Mouse (Mus musculus) layer of hippocampus, postnatal 14 days (tissue): ENCODE measurements around the gene Nat8f4. TPM values are rescaled to one million over a fixed set of nuclear protein-coding genes. Genes with fewer than 3 reads are reported as not detected.
"Not testable (repeated sequence)": the region's sequence is repeated elsewhere in the genome, so short reads cannot be mapped to it uniquely, and the experiment has no call there.

ENCODE experiments used
- DNase-seq, 2 experiments: peaks; one replicate each; pipeline ENCODE4 v3.0.0; 2021 to 2022; ENCODE audit warnings: low spot score in 2 of 2, mixed read lengths in 1 of 2
- long read RNA-seq, 2 experiments: library from polyadenylated mRNA; stranded (forward); transcript quantifications; one replicate each; pipeline ENCODE4 v2.0.0; 2021
- total RNA-seq, 2 experiments: library from RNA; stranded (reverse); gene quantifications; 2 replicates each; pipeline ENCODE4 v1.2.3; 2021

The Nat8f4 gene
- total RNA-seq = 1 to 10 TPM; 4.6 to 5.5 TPM
- long read RNA-seq, experiment 1, partial matches to known transcripts = 0 of 2 reads
- long read RNA-seq, experiment 1, other reads (novel, unspliced or antisense) = 1 of 2 reads
- long read RNA-seq, experiment 2, partial matches to known transcripts = 0 of 7 reads
- long read RNA-seq, experiment 2, other reads (novel, unspliced or antisense) = 3 of 7 reads

- peak; percentile 76 to 80 for DNase-seq
Observed at GRCm38 (mm10) chr6:85904642-85905061, at the start of gene Nat8f4. Gene Nat8f4, minus strand, starts transcription at chr6:85904884.

DNA sequence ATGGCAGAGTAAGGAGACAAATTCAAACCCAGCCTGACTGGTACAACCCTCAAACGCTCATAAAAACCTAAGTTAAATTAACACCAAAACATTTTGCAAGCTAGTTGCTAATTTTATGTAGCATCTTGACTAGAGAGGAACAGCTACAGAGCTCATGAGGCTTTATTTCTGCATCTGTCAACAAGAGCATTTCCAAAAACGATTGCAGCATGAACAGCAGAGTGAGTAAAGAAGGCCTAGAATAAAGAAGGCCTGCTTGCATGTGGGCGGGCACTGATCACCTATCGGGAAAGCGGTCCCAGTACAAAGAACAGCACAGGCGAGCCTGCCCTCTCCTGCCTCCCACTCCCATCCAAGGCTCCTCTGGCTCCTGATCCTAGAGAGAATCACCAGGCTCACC lies 43.9 kb upstream of the Nat8f4 start:
- DNase-seq = peak in 1 of 2 experiments; percentile 52

DNA sequence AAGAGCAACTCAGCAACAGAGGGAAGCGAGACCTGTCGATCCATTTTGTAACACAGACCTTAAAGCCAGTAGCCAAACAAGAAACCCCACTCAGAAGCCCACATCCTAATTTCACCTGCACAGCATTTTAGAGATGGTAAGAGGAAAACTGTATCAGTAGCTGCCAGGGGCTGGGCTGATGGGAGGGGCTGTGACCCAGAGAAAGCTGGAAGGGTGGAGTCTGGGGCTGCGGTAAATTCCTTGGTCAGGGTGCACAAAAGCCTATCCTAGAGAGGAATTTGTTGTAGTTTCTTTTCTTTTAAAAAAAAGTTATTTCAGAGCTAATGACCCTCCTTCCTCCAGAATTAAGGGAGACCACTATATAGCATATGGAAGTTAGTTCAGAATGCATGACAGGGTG lies 37.8 kb upstream of the Nat8f4 start:
- DNase-seq = no peak

GRCm38 (mm10) chr6:85938701-85939100 lies 34.0 kb upstream of the Nat8f4 start:
- DNase-seq = no peak

DNA sequence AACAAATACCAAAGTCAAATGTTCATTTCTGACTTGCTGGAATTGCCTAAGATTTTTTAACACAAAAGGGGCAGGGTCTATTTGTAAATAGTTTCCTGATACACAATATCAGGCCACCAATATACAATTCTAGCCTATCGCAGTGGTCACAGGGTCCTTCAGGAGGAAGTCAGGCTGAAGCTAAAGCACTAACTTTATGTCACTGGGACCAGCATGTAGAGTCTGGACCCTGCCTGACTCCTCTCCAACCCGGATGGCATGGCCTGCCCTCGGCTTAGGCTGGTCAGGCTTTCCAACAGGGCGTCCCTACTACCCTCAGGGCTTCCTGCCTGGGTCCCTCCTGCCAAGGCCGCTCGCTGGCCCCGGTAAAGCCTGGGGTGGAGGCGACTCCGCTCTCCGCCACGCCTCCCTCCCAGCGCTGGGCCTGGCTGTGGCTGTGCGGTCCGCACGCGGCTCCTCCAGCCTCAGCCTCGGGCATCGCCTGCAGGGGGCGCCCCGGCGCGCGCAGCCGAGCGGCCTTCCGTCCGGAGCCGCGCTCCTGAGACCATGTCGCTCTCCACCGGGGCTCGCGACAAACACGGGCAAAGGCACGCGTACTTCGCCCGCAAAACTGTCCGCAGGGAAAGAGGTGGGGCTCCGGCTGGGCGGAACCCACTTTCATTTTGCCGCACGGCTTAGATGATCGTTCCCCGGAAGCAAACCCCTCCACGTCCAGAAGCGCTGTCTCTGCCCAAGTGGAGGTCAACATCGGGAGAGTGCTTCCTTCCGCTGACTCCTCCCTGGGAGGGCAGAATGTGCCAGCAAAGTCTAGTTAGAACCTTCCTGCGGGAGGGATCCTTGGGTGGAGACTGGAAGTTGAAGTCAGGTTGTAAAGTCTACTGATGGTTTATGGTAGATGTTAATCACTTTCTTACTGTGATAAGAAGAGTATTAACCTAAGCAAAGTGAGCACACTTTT lies 32.1 kb upstream of the Nat8f4 start:
- peak; percentile 81 to 86 for DNase-seq

GRCm38 (mm10) chr6:85935646-85936045 lies 31.0 kb upstream of the Nat8f4 start:
- no peak for DNase-seq

DNA sequence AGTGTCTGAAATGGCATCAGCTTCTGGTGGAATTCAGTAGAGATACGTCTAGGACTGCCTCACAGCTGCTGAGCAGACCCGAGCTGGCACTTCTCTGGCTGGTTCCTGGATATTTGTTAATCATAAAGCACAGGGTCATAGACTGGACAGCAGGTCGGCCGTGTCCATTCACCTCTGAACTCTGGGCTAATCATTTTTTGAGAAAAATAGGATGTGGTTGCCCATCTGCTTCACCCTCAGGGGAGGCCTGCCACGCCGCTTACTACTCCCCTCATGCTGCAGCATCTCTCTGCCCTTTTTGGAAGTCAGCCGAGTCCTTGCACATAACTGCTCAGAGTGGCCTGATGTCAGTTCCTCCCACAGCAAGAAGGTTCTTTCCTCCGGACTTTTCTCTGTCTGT lies 29.4 kb upstream of the Nat8f4 start:
- DNase-seq = no peak

- no peak for DNase-seq
Observed at GRCm38 (mm10) chr6:85929312-85929711, 24.6 kb upstream of the Nat8f4 start.

GRCm38 (mm10) chr6:85927476-85928464 lies 23.1 kb upstream of the Nat8f4 start:
- no peak for DNase-seq

- no peak for DNase-seq
Observed at GRCm38 (mm10) chr6:85926709-85927108, 22.0 kb upstream of the Nat8f4 start.

- no peak for DNase-seq
Observed at GRCm38 (mm10) chr6:85923643-85924042, 19.0 kb upstream of the Nat8f4 start.

GRCm38 (mm10) chr6:85919401-85919800 lies 14.7 kb upstream of the Nat8f4 start:
- DNase-seq = no peak

GRCm38 (mm10) chr6:85918341-85918740 lies 13.7 kb upstream of the Nat8f4 start:
- not testable (repeated sequence) for DNase-seq

GRCm38 (mm10) chr6:85916596-85916995 lies 11.9 kb upstream of the Nat8f4 start:
- DNase-seq = no peak

DNA sequence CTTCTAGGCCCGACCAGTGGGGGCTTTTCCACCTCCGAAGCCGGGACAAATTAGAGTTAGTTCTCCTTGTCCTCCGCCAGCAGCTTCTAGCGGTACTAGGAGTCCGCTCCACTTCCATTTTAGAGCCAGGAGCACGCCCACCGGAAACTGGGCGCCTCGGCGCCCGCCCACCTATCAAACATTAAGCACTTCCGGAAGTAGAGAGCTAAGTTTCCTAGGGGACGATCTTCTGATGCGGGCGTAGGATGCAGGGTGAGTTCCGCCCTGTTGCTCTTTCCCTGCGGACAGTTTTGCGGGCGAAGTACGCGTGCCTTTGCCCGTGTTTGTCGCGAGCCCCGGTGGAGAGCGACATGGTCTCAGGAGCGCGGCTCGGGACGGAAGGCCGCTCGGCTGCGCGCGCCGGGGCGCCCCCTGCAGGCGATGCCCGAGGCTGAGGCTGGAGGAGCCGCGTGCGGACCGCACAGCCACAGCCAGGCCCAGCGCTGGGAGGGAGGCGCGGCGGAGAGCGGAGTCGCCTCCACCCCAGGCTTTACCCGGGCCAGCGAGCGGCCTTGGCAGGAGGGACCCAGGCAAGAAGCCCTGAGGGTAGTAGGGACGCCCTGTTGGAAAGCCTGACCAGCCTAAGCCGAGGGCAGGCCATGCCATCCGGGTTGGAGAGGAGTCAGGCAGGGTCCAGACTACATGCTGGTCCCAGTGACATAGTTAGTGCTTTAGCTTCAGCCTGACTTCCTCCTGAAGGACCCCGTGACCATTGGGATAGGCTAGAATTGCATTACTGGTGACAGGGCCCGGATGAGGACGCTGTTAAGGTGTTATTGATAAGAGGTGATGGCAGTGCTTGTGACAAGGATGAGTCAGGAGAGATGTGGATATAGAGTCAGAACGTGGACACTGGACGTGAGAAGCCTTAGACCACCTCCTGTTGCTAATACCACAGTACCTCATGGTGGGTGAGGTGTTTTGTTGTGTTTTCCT lies 11.1 kb upstream of the Nat8f4 start, which contains the start of gene Nat8f1:
TSS of gene Nat8f1 (minus strand) at position 149 of the 975 bp plus-strand sequence.
- DNase-seq = peak; percentile 93 to 94

- DNase-seq = no peak
Observed at GRCm38 (mm10) chr6:85915141-85915538, 10.5 kb upstream of the Nat8f4 start.

- DNase-seq = peak in 1 of 2 experiments; percentile 23
Observed at GRCm38 (mm10) chr6:85911587-85911986, 6.9 kb upstream of the Nat8f4 start, which contains the start of gene Tprkb. Gene Tprkb, plus strand, starts transcription at chr6:85911865.

DNA sequence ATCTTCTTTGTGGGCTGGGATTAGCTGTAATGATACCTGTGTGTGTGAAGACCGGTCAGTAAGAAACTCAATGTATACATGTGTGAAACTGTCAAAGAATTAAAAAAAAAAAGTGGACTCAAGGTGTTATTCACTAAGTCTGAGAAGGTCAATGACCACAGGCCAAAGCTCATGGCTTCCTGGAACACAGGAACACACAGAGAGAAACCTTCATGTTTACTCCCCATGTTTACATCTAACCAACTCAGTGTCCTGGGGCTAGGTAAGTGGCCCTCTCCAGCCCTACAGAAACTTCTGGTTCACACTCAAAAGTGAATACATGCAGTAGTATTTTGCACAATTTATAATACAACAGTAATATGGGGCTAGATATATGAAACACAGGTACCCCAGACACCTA lies 5.0 kb upstream of the Nat8f4 start:
- no peak for DNase-seq

DNA sequence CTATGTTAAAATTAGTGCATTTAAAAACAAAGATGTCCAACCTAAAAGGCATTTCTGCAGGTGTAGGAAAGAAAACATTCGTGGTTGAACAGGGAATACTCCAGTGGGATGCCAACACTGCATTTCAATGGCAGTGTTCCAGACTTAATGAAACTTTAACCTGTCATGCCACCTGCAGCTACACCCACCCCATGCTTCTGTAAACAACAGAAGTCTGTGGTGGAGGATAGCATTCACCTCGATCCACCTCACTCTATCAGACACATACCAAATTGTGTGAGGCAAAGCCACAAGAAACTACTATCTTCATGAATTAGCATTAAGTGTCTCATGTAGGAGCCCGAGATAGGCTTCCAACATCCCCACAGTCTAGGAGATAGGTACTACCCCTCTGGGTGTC lies 3.7 kb upstream of the Nat8f4 start:
- no peak for DNase-seq

GRCm38 (mm10) chr6:85906911-85907351 lies 2.2 kb upstream of the Nat8f4 start:
- peak; percentile 57 to 76 for DNase-seq
